In the genomic region with DNA sequence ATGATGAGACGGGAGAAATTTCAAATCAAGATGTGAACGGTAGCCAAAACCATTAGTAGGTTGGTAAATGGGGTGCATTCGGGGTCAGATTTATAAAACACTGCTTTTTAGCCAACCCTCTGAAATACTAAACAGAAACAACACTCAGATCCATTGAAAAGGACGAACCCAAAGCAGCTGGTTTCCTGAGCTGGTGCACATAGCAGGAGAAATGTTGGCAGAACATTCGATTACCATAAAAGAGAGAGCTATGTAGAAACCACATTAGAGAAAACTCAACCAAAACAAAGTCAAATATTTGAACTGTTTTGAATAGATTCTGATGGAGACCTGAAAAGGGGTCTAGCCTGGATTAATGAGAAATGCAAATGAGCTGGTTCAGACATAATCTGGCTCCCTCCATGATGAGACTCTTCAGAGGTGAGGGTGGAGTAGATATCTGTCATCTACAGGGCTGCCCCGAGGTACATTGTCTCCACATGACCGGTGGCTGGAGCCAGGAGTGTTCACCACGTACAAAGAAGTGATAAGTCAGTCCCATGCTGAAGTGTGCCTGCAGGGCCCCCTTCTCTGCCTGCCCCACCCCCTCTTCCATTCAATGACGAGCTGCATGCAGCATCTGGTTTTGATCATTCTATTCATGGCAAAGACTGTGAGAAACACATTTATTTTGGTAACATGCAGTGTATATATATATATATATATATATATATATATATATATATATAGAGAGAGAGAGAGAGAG, we compare ENCODE assay signal across 14 mouse cellular contexts.
DNase-seq lines count a peak whose midpoint lies in the region; ATAC-seq and TF ChIP-seq lines count a peak whose summit lies in the region.
"Had no signal": no experiment of that assay in that cellular context is flagged by ENCODE, and none has a peak within 500 bp of the region (broad histone marks: within the 10 kb centered on the region; RNA-seq: fewer than 3 reads in every experiment).

No protein-coding gene starts in this region.

- H3K27ac ChIP-seq in layer of hippocampus, adult 2 months: peak overlapping the region; percentile 69
- peak overlapping the region; percentile 82 for H3K27ac ChIP-seq in embryonic facial prominence, embryonic 13.5 days
- peak overlapping the region; percentile 68; the same call in 1 of the 2 replicates for H3K27ac ChIP-seq in limb, embryonic 15.5 days
- H3K27ac ChIP-seq: midbrain, embryonic 12.5 days had no signal

- H3K27me3 ChIP-seq in embryonic facial prominence, embryonic 13.5 days: no peaks in the 10 kb centered on the region
- no peaks in the 10 kb centered on the region for H3K27me3 ChIP-seq in limb, embryonic 15.5 days
- H3K27me3 ChIP-seq: CH12.LX; midbrain, embryonic 12.5 days had no signal

- no peak overlapping the region for H3K4me3 ChIP-seq in layer of hippocampus, adult 2 months
- no peak overlapping the region for H3K4me3 ChIP-seq in embryonic facial prominence, embryonic 13.5 days
- no peak overlapping the region for H3K4me3 ChIP-seq in limb, embryonic 15.5 days
- H3K4me3 ChIP-seq: erythroblast, embryonic 14.5 days; midbrain, embryonic 12.5 days had no signal

- no peak overlapping the region; the same call in 1 of the 2 replicates for H3K4me2 ChIP-seq in embryonic facial prominence, embryonic 13.5 days
- no peak overlapping the region for H3K4me2 ChIP-seq in limb, embryonic 15.5 days
- H3K4me2 ChIP-seq: midbrain, embryonic 12.5 days had no signal

- no peak overlapping the region for H3K9ac ChIP-seq in embryonic facial prominence, embryonic 13.5 days
- H3K9ac ChIP-seq in limb, embryonic 15.5 days: no peak overlapping the region
- H3K9ac ChIP-seq: midbrain, embryonic 12.5 days had no signal

- no peaks in the 10 kb centered on the region for H3K9me3 ChIP-seq in embryonic facial prominence, embryonic 13.5 days
- H3K9me3 ChIP-seq in limb, embryonic 15.5 days: no peaks in the 10 kb centered on the region
- H3K9me3 ChIP-seq: midbrain, embryonic 12.5 days had no signal

- peaks cover 27% of the 10 kb centered on the region for H3K4me1 ChIP-seq in embryonic facial prominence, embryonic 13.5 days
- peaks cover 17% of the 10 kb centered on the region for H3K4me1 ChIP-seq in limb, embryonic 15.5 days

- H3K36me3 ChIP-seq in embryonic facial prominence, embryonic 13.5 days: no peaks in the 10 kb centered on the region
- H3K36me3 ChIP-seq in limb, embryonic 15.5 days: no peaks in the 10 kb centered on the region
- H3K36me3 ChIP-seq: midbrain, embryonic 12.5 days had no signal

- no peak for TF ChIP-seq CTCF in layer of hippocampus, adult 2 months (conservative IDR thresholded peaks at IDR 0.05)
- TF ChIP-seq CTCF in brain, embryonic 14.5 days (IDR thresholded peaks at IDR 0.05; ENCODE audit: borderline replicate concordance, extremely low read depth, insufficient read depth, insufficient read length): no peak

- no peak for DNase-seq in layer of hippocampus, adult 2 months (ENCODE audit: low spot score in 2 of 2)
- no peak for DNase-seq in layer of hippocampus, postnatal 25 days (ENCODE audit: extremely low spot score in 1 of 2, low spot score in 1 of 2)
- peak; percentile 21 for DNase-seq in brain, embryonic 14.5 days (ENCODE audit: low read depth)
- DNase-seq in spleen, postnatal 10 days (ENCODE audit: low spot score in 2 of 2): no peak
- DNase-seq in adrenal gland, adult 8-10 months: no peak
- no peak for DNase-seq in kidney, adult 8-10 months
- DNase-seq: cerebellum, adult 2 months; thymus, adult 2 months had no signal

- 22% methylated on average over 9 of the region's 9 CpGs for WGBS in embryonic facial prominence, embryonic 13.5 days
- WGBS in limb, embryonic 15.5 days: 33% methylated on average over 9 of the region's 9 CpGs

- peak; percentile 72; the same call in 1 of the 2 replicates for ATAC-seq in embryonic facial prominence, embryonic 13.5 days (ENCODE audit: insufficient number of reproducible peaks, insufficient read depth, low FRiP score, low TSS enrichment, low read depth)
- ATAC-seq in limb, embryonic 15.5 days (ENCODE audit: insufficient number of reproducible peaks, low FRiP score, low TSS enrichment, low read depth): no peak
- ATAC-seq: intestine, embryonic 16.5 days had no signal

- TF ChIP-seq POLR2A in brain, embryonic 14.5 days (IDR thresholded peaks at IDR 0.05; ENCODE audit: borderline replicate concordance, extremely low read depth, insufficient read depth, insufficient read length, poor library complexity, severe bottlenecking): no peak
